ENCODE assay signal across 21 mouse cellular contexts in the genomic region with DNA sequence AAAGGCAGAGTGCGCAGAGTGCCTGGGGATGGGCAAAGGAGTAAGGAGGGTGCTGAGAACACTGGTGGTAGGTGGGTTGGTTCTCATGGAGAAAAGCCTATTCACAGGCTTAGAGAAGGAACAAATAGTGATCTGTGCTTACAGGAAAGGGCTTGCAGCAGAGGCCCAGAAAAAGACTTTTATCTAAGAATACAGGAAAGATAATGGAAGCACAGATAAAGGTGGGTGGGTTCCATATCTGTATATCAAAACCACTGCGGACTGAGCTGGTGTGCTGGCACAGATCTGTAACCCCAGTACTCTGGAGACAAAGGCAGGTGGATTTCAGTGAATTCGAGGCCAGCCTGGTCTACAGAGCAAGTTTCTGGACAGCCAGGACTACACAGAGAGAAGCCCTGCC. TPM values are rescaled to one million over a fixed set of nuclear protein-coding genes. Genes with fewer than 3 reads are reported as not detected.
A peak's percentile ranks its signal among the peaks of the same experiment; 100 is the strongest.
DNase-seq lines count a peak whose midpoint lies in the region; TF ChIP-seq lines count a peak whose summit lies in the region.
"Had no signal": no experiment of that assay in that cellular context is flagged by ENCODE, and none has a peak within 500 bp of the region (broad histone marks: within the 10 kb centered on the region; RNA-seq: fewer than 3 reads in every experiment).

No protein-coding gene starts in this region.

- DNase-seq in 416B (ENCODE audit: low read depth) (peak; percentile 79), MEL (ENCODE audit: low read depth, low spot score) (no peak)
- peak; percentile 18 for DNase-seq in CD4-positive helper T cell, adult 2 months (ENCODE audit: low read depth, low spot score)
- DNase-seq in gastrocnemius, adult 8-10 months (ENCODE audit: low spot score in 2 of 2), result no peak
- DNase-seq in lung, postnatal 4 days, result no peak
- DNase-seq: adrenal gland, adult 2 months; adrenal gland, postnatal 10 days; adrenal gland, postnatal 25 days; B cell, adult 2 months; cerebellum, adult 11 months; cerebellum, adult 18-20 months; cerebellum, adult 8-10 months; cerebellum, adult 9-11 months; cerebellum, postnatal 14 days; cerebellum, postnatal 36 days; embryo, embryonic 11 days had no signal

- no peak overlapping the region for H3K9ac ChIP-seq in MEL (ENCODE audit: control insufficient read depth, low read depth, low read length, poor library complexity, severe bottlenecking)
- H3K9ac ChIP-seq: embryonic facial prominence, embryonic 13.5 days; embryonic facial prominence, embryonic 15.5 days; forebrain, embryonic 12.5 days had no signal

- H3K9me3 ChIP-seq in MEL (replicated peaks; ENCODE audit: insufficient read depth, low read length), result no peaks in the 10 kb centered on the region
- H3K9me3 ChIP-seq: embryonic facial prominence, embryonic 13.5 days; embryonic facial prominence, embryonic 15.5 days; forebrain, embryonic 10.5 days; forebrain, embryonic 12.5 days had no signal

- H3K27me3 ChIP-seq in MEL (ENCODE audit: control insufficient read depth in 1 of 2, insufficient read depth in 2 of 2, low read length in 2 of 2), result no peaks in the 10 kb centered on the region
- H3K27me3 ChIP-seq: embryonic facial prominence, embryonic 13.5 days; embryonic facial prominence, embryonic 15.5 days; forebrain, embryonic 12.5 days had no signal

- H3K36me3 ChIP-seq in MEL (ENCODE audit: control insufficient read depth in 1 of 2, insufficient read depth in 2 of 2, low read length in 2 of 2), result peaks cover 0 to 40% of the 10 kb centered on the region in 2 experiments; a peak in 2 of 4 replicates
- H3K36me3 ChIP-seq: embryonic facial prominence, embryonic 13.5 days; embryonic facial prominence, embryonic 15.5 days; forebrain, embryonic 10.5 days; forebrain, embryonic 12.5 days had no signal

- H3K79me2 ChIP-seq in MEL (ENCODE audit: control insufficient read depth, insufficient read depth, low read length, poor library complexity), result peaks cover 7% of the 10 kb centered on the region

- H3K4me3 ChIP-seq in MEL (ENCODE audit: control insufficient read depth in 1 of 2, insufficient read depth in 1 of 2, low read depth in 2 of 2, low read length in 2 of 2), result no peak overlapping the region
- H3K4me3 ChIP-seq: embryonic facial prominence, embryonic 13.5 days; embryonic facial prominence, embryonic 15.5 days; erythroblast, embryonic 14.5 days; forebrain, embryonic 10.5 days; forebrain, embryonic 12.5 days had no signal

- peaks cover 15 to 26% of the 10 kb centered on the region in 2 experiments for H3K4me1 ChIP-seq in MEL (ENCODE audit: control insufficient read depth in 1 of 2, insufficient read depth in 2 of 2, low read length in 2 of 2)

- TF ChIP-seq POLR2A in MEL (IDR thresholded peaks at IDR 0.05; ENCODE audit: control insufficient read depth in 1 of 2, insufficient read depth in 1 of 2, low read depth in 1 of 2, low read length in 2 of 2, poor library complexity in 1 of 2), result no peak

- TF ChIP-seq EP300 in MEL (IDR thresholded peaks at IDR 0.05; ENCODE audit: low read depth in 1 of 2, low read length in 2 of 2), result peak; percentile 57 to 62; a peak in 2 of 4 replicates

- no peak overlapping the region for H3K27ac ChIP-seq in MEL (ENCODE audit: control insufficient read depth, low read depth, low read length)
- H3K27ac ChIP-seq: embryonic facial prominence, embryonic 13.5 days; embryonic facial prominence, embryonic 15.5 days; forebrain, embryonic 10.5 days; forebrain, embryonic 12.5 days had no signal

- TF ChIP-seq RAD21 in MEL (IDR thresholded peaks at IDR 0.05; ENCODE audit: low read depth, low read length), result no peak

- TF ChIP-seq CTCF in MEL (IDR thresholded peaks at IDR 0.05 in 2 of 3, conservative IDR thresholded peaks at IDR 0.05 in 1 of 3; ENCODE audit: control insufficient read depth in 1 of 3, insufficient read depth in 1 of 3, low read depth in 2 of 3, low read length in 3 of 3, poor library complexity in 1 of 3, severe bottlenecking in 1 of 3), result no peak

TF ChIP-seq in MEL, 35 proteins besides CTCF, POLR2A, EP300 and RAD21:
- TF ChIP-seq ZC3H11A (IDR thresholded peaks at IDR 0.05; ENCODE audit: low read depth, low read length) (no peak), E2F4 (IDR thresholded peaks at IDR 0.05; ENCODE audit: borderline replicate concordance, low read depth, low read length) (no peak), MEF2A (IDR thresholded peaks at IDR 0.05; ENCODE audit: extremely low read depth, insufficient replicate concordance, low read depth, low read length, poor library complexity, severe bottlenecking) (0 out of 2 replicates have a peak, but pooled peaks have one; percentile 17), GATA1 (IDR thresholded peaks at IDR 0.05; ENCODE audit: low read depth, low read length) (peak; percentile 81), RCOR1 (IDR thresholded peaks at IDR 0.05; ENCODE audit: low read depth, low read length) (peak; percentile 76), MAX (IDR thresholded peaks at IDR 0.05; ENCODE audit: low read length) (no peak), CHD1 (IDR thresholded peaks at IDR 0.05; ENCODE audit: low read depth, low read length) (no peak), SMC3 (IDR thresholded peaks at IDR 0.05; ENCODE audit: low read depth, low read length) (no peak), MAZ (IDR thresholded peaks at IDR 0.05; ENCODE audit: low read depth, low read length) (no peak), TCF12 (IDR thresholded peaks at IDR 0.05; ENCODE audit: low read depth, low read length) (peak; percentile 63; the same call in 1 of the 2 replicates), ETS1 (IDR thresholded peaks at IDR 0.05; ENCODE audit: low read depth, low read length) (0 out of 2 replicates have a peak, but pooled peaks have one; percentile 27), NRF1 (IDR thresholded peaks at IDR 0.05; ENCODE audit: insufficient read depth, low read depth, low read length, poor library complexity, severe bottlenecking) (no peak)

RNA-seq across cellular contexts. Expression of gene Eml4, which starts 43.3 kb away (rescaled TPM):
- 25.6 and 30.7 TPM in 2 replicates for total RNA-seq in MEL (2012; rRNA removed)
- 10 to 100 TPM in 1 of 2 experiments, not detected in 1; 42.4 TPM for polyA plus RNA-seq in MEL (2012; ENCODE audit: insufficient read depth in 1 of 2, insufficient read length in 2 of 2, low read depth in 1 of 2, low replicate concordance in 2 of 2, missing spikeins in 1 of 2)
- 1 to 10 TPM; 1.2 to 1.9 (median 1.6) TPM for total RNA-seq in gastrocnemius, adult 8-10 months (2022)

Comparison
In these comparisons a context has a peak if more than half of its experiments do, and no peak if none do; other contexts are left out.
1. DNase-seq: peak in 416B (single experiment) and CD4-positive helper T cell, adult 2 months (single experiment); none in MEL (single experiment), gastrocnemius, adult 8-10 months (0 of 2) and lung, postnatal 4 days (0 of 2).